Mouse (Mus musculus): Measurements from ENCODE around the gene Gm4307. TPM values are rescaled to one million over a fixed set of nuclear protein-coding genes. Genes with fewer than 3 reads are reported as not detected.
"Not testable (repeated sequence)": the region's sequence is repeated elsewhere in the genome, so short reads cannot be mapped to it uniquely, and the experiment has no call there.

Gene Gm4307
- not detected in 3 replicates for total RNA-seq (2017)

DNA sequence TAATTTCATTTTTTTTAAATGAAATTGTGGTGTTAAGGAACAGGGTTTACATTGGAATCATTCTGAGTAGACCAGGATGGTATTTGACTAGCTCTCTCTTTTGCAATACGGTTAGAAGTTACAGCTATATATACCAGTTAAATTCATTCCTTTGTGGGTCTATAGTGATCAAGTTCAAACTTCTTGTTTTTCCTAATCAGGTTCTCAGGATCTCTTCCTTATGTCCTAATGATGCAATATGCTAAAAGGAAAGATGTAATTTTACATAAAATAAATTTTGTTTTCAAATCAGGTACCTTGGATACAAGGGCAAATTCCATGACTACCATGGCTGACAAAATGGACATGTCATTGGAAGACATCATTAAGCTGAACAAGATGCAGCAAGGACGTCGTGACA lies at the start of gene Gm4307:
TSS of gene Gm4307 (plus strand) at position 301 of the 400 bp plus-strand sequence.
- ATAC-seq (replicated peaks; ENCODE audit: insufficient number of reproducible peaks, low FRiP score, low TSS enrichment, poor library complexity, severe bottlenecking), result not testable (repeated sequence)

DNA sequence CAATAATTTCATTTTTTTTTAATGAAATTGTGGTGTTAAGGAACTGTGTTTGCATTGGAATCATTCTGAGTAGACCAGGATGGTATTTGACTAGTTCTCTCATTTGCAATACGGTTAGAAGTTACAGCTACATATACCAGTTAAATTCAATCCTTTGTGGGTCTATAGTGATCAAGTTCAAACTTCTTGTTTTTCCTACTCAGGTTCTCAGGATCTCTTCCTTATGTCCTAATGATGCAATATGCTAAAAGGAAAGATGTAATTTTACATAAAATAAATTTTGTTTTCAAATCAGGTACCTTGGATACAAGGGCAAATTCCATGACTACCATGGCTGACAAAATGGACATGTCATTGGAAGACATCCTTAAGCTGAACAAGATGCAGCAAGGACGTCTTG lies 25.8 kb upstream of the Gm4307 start, which contains the start of gene Gm4301:
TSS of gene Gm4301 (plus strand) at position 301 of the 400 bp plus-strand sequence.
- not testable (repeated sequence) for ATAC-seq (replicated peaks; ENCODE audit: insufficient number of reproducible peaks, low FRiP score, low TSS enrichment, poor library complexity, severe bottlenecking)

DNA sequence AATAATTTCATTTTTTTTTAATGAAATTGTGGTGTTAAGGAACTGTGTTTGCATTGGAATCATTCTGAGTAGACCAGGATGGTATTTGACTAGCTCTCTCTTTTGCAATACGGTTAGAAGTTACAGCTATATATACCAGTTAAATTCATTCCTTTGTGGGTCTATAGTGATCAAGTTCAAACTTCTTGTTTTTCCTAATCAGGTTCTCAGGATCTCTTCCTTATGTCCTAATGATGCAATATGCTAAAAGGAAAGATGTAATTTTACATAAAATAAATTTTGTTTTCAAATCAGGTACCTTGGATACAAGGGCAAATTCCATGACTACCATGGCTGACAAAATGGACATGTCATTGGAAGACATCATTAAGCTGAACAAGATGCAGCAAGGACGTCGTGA lies 20.6 kb upstream of the Gm4307 start, which contains the start of gene Gm4302:
TSS of gene Gm4302 (plus strand) at position 301 of the 400 bp plus-strand sequence.
- ATAC-seq (replicated peaks; ENCODE audit: insufficient number of reproducible peaks, low FRiP score, low TSS enrichment, poor library complexity, severe bottlenecking), result not testable (repeated sequence)

- ATAC-seq (replicated peaks; ENCODE audit: insufficient number of reproducible peaks, low FRiP score, low TSS enrichment, poor library complexity, severe bottlenecking), result not testable (repeated sequence)
These were observed 15.5 kb upstream of the Gm4307 start, which contains the start of gene Gm4303 for GRCm38 (mm10) chr10:100345672-100346071. Gm4303 (plus strand) TSS chr10:100345972.

- not testable (repeated sequence) for ATAC-seq (replicated peaks; ENCODE audit: insufficient number of reproducible peaks, low FRiP score, low TSS enrichment, poor library complexity, severe bottlenecking)
These were observed 10.3 kb upstream of the Gm4307 start, which contains the start of gene Gm4305 for GRCm38 (mm10) chr10:100350793-100351192. Gm4305 (plus strand) TSS chr10:100351093.

GRCm38 (mm10) chr10:100356841-100357240 lies 4.3 kb upstream of the Gm4307 start:
- ATAC-seq (replicated peaks; ENCODE audit: insufficient number of reproducible peaks, low FRiP score, low TSS enrichment, poor library complexity, severe bottlenecking), result not testable (repeated sequence)

DNA sequence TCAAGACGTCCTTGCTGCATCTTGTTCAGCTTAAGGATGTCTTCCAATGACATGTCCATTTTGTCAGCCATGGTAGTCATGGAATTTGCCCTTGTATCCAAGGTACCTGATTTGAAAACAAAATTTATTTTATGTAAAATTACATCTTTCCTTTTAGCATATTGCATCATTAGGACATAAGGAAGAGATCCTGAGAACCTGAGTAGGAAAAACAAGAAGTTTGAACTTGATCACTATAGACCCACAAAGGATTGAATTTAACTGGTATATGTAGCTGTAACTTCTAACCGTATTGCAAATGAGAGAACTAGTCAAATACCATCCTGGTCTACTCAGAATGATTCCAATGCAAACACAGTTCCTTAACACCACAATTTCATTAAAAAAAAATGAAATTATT lies 21.3 kb downstream of the Gm4307 start, which contains the start of gene Gm4312:
TSS of gene Gm4312 (minus strand) at position 101 of the 400 bp plus-strand sequence.
- not testable (repeated sequence) for ATAC-seq (replicated peaks; ENCODE audit: insufficient number of reproducible peaks, low FRiP score, low TSS enrichment, poor library complexity, severe bottlenecking)

DNA sequence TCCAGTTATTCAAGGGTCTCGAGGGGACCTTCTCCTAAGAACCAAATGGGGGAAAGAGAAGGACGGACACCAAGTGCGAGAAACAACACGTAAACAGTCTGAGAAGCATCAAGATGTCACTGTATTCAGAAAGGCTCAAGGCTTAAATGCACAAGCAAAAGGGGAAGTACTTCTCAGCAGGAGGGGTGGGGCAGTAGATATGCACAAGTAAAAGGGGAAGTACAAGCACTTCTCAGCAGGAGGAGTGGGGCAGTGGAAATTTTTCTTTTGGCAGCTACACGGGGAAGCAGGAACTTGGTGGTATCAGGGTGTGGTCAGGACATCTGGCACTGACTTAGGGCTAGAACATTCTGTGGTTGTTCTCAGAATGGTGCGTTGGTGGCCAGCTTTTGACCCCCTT lies 41.2 kb downstream of the Gm4307 start:
- not testable (repeated sequence) for ATAC-seq (replicated peaks; ENCODE audit: insufficient number of reproducible peaks, low FRiP score, low TSS enrichment, poor library complexity, severe bottlenecking)

Other genes starting within 250 kb of the Gm4307 start
- not detected in 3 replicates for gene Gm4301, start 25.7 kb upstream of the Gm4307 start, total RNA-seq (2017)
- gene Gm4302, start 20.5 kb upstream of the Gm4307 start, total RNA-seq (2017), result not detected in 3 replicates
- gene Gm4303, start 15.4 kb upstream of the Gm4307 start, total RNA-seq (2017), result not detected in 3 replicates
- gene Gm4305, start 10.2 kb upstream of the Gm4307 start, total RNA-seq (2017), result not detected in 3 replicates
- not detected in 3 replicates for gene Gm4312, start 21.2 kb downstream of the Gm4307 start, total RNA-seq (2017)
- gene Tmtc3, start 126.0 kb downstream of the Gm4307 start, total RNA-seq (2017), result 1.8 to 3.1 TPM (median 2.9 TPM) in 3 replicates
- 5.4 to 12.8 TPM (median 8.7 TPM) in 3 replicates for gene Cep290, start 126.2 kb downstream of the Gm4307 start, total RNA-seq (2017)
- 2.5 to 6.2 TPM (median 5.2 TPM) in 3 replicates for gene 4930430F08Rik, start 229.1 kb downstream of the Gm4307 start, total RNA-seq (2017)
- gene 1700017N19Rik, start 229.1 kb downstream of the Gm4307 start, total RNA-seq (2017), result not detected in 3 replicates

Measured in monocyte, adult 5-6 weeks (primary cell).